Mouse (Mus musculus) small intestine, adult 2 months (tissue): Measurements from ENCODE around the gene Coro2b.

Experiments used
- CTCF ChIP-seq: fragments of 200-500 bp; IDR thresholded peaks from 2 replicates; pipeline ENCODE4 v1.5.1; 2012; ENCODE audit warnings: low read depth, mild to moderate bottlenecking, control low read depth, inconsistent platforms, low read length, moderate library complexity, mixed read lengths; ENCODE audit not compliant: insufficient replicate concordance, insufficient read length; ENCODE audit errors: extremely low read depth
- POLR2A ChIP-seq: fragments of 200-500 bp; IDR thresholded peaks from 2 replicates; pipeline ENCODE4 v1.6.1; 2012; ENCODE audit warnings: low read depth, mild to moderate bottlenecking, control low read depth, inconsistent platforms, low read length, moderate library complexity

GRCm38 (mm10) chr9:62460086-62460485 lies 76.8 kb downstream of the Coro2b start:
- TF ChIP-seq CTCF (no peak), POLR2A (no peak)
